Mouse (Mus musculus): ENCODE results near the gene Slc35g1. TPM values are rescaled to one million over a fixed set of nuclear protein-coding genes. Genes with fewer than 3 reads are reported as not detected.
A peak's percentile ranks its signal among the peaks of the same experiment; 100 is the strongest.
"Not testable (repeated sequence)": the region's sequence is repeated elsewhere in the genome, so short reads cannot be mapped to it uniquely, and the experiment has no call there.

Slc35g1 gene
- total RNA-seq, 1 experiment: 36.3 TPM

DNA sequence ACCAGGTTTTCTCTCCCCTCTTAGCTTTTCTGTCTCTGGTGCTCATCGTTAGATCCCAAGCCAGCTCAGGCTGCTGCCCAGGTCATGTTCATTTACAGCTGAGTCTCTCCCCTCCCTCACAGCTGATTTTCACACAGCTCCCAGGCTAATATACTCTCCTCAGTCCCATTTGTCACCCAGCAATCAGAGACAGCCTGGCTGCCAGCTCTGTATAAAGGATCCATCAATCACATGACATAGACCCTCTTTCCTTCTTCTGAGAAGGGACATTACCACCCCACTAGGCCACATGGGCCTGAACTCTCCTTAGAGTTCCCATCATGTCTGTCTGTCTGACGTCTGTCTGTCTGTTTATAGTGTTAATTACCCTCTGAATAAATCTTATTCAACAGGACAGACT is 22.4 kb upstream of the Slc35g1 start:
- in situ Hi-C loops (cut with MboI; ENCODE audit: low sequenced_read_pairs in 2 of 2, unreplicated experiment in 2 of 2): no loop called here

DNA sequence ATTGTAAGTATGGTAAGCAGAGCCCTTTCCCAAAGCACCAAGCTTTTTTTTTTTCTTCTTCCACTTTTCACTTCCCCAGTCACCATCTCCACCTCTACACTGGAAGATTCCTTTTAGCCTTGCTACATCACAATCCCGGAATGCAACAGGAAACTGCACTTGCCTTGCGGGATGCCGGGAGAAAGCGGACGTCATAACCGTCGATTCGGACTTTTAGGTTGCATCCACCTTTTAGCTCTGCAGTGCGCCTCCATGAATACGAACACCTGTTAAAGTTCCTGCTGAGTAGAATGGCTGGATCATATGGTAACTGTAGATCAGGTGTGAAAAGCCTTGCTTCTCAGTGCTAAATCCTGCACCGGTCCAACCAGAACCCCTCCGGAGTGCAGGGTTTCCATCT is 12.0 kb upstream of the Slc35g1 start:
- no peak for TF ChIP-seq MAFK (IDR thresholded peaks at IDR 0.05; ENCODE audit: insufficient read depth, low read depth, low read length)
- no peak for TF ChIP-seq CHD2 (IDR thresholded peaks at IDR 0.05; ENCODE audit: low read depth, low read length)
- TF ChIP-seq HCFC1 (IDR thresholded peaks at IDR 0.05; ENCODE audit: borderline replicate concordance, insufficient read depth, low read length): no peak
- TF ChIP-seq ZNF384 (IDR thresholded peaks at IDR 0.05; ENCODE audit: low read depth, low read length): no peak
- no peak for TF ChIP-seq ZC3H11A (IDR thresholded peaks at IDR 0.05; ENCODE audit: borderline replicate concordance, low read depth, low read length)
- H3K36me3 ChIP-seq (ENCODE audit: control insufficient read depth, insufficient read depth, low read length, poor library complexity, severe bottlenecking): no peaks in the 10 kb centered on the region
- peaks cover 2% of the 10 kb centered on the region; the same call in 1 of the 2 replicates for H3K9me3 ChIP-seq (ENCODE audit: control insufficient read depth, insufficient read depth, low read depth, low read length)
- in situ Hi-C loops (cut with MboI; ENCODE audit: low sequenced_read_pairs in 2 of 2, unreplicated experiment in 2 of 2): no loop called here
- H3K27ac ChIP-seq (ENCODE audit: insufficient read depth, low read depth, low read length, poor library complexity, severe bottlenecking): no peak overlapping the region
- H3K4me3 ChIP-seq (ENCODE audit: insufficient read depth in 1 of 2, low read depth in 1 of 2, low read length in 2 of 2, poor library complexity in 1 of 2, severe bottlenecking in 1 of 2): peak overlapping the region; percentile 15 to 55
- H3K4me1 ChIP-seq (ENCODE audit: control insufficient read depth in 2 of 2, insufficient read depth in 2 of 2, low read length in 2 of 2, poor library complexity in 1 of 2): peaks cover 0 to 10% of the 10 kb centered on the region in 2 experiments; a peak in 2 of 4 replicates
- peak overlapping the region; percentile 52; the same call in 1 of the 2 replicates for H3K9ac ChIP-seq (ENCODE audit: insufficient read depth, low read depth, low read length, poor library complexity, severe bottlenecking)
- DNase-seq (ENCODE audit: low read depth, low spot score): no peak

More for the DNA sequence above, 22.4 kb upstream of the Slc35g1 start:
- Histone ChIP-seq H3K9ac (ENCODE audit: insufficient read depth, low read depth, low read length, poor library complexity, severe bottlenecking) (no peak overlapping the region), H3K4me3 (ENCODE audit: insufficient read depth in 1 of 2, low read depth in 1 of 2, low read length in 2 of 2, poor library complexity in 1 of 2, severe bottlenecking in 1 of 2) (no peak overlapping the region), H3K36me3 (ENCODE audit: control insufficient read depth, insufficient read depth, low read length, poor library complexity, severe bottlenecking) (no peaks in the 10 kb centered on the region), H3K9me3 (ENCODE audit: control insufficient read depth, insufficient read depth, low read depth, low read length) (no peaks in the 10 kb centered on the region), H3K4me1 (ENCODE audit: control insufficient read depth in 2 of 2, insufficient read depth in 2 of 2, low read length in 2 of 2, poor library complexity in 1 of 2) (peaks cover 0 to 3% of the 10 kb centered on the region in 2 experiments; a peak in 1 of 4 replicates), H3K27ac (ENCODE audit: insufficient read depth, low read depth, low read length, poor library complexity, severe bottlenecking) (no peak overlapping the region)
- DNase-seq (ENCODE audit: low read depth, low spot score): no peak
- TF ChIP-seq ZNF384 (IDR thresholded peaks at IDR 0.05; ENCODE audit: low read depth, low read length) (no peak), CHD2 (IDR thresholded peaks at IDR 0.05; ENCODE audit: low read depth, low read length) (no peak), ZC3H11A (IDR thresholded peaks at IDR 0.05; ENCODE audit: borderline replicate concordance, low read depth, low read length) (no peak), MAFK (IDR thresholded peaks at IDR 0.05; ENCODE audit: insufficient read depth, low read depth, low read length) (no peak), HCFC1 (IDR thresholded peaks at IDR 0.05; ENCODE audit: borderline replicate concordance, insufficient read depth, low read length) (no peak)

DNA sequence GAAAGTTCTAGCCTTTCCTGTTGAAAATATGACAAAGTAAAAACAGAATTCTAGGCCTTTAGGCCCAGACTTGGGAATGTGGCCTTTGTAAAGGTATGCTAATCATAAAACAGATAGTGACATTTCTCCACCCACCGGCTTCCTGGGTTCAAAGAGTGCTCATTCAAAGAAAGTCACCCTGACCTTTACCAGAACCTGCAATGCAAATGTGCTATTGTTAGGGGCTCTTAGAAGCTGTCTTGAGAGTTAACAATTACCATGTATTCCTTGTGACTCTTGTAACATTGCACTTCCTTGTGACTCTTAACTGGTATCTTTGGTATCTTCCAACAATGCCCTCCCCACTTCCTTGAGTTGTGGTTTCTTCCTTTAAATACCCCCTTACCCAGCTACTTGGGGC is 8.8 kb upstream of the Slc35g1 start:
- DNase-seq (ENCODE audit: low read depth, low spot score); H3K27ac ChIP-seq (ENCODE audit: insufficient read depth, low read depth, low read length, poor library complexity, severe bottlenecking); H3K36me3 ChIP-seq (ENCODE audit: control insufficient read depth, insufficient read depth, low read length, poor library complexity, severe bottlenecking); H3K9ac ChIP-seq (ENCODE audit: insufficient read depth, low read depth, low read length, poor library complexity, severe bottlenecking); in situ Hi-C loops (cut with MboI; ENCODE audit: low sequenced_read_pairs in 2 of 2, unreplicated experiment in 2 of 2); H3K9me3 ChIP-seq (ENCODE audit: control insufficient read depth, insufficient read depth, low read depth, low read length); H3K4me3 ChIP-seq (ENCODE audit: insufficient read depth in 1 of 2, low read depth in 1 of 2, low read length in 2 of 2, poor library complexity in 1 of 2, severe bottlenecking in 1 of 2); H3K4me1 ChIP-seq (ENCODE audit: control insufficient read depth in 2 of 2, insufficient read depth in 2 of 2, low read length in 2 of 2, poor library complexity in 1 of 2): not testable (repeated sequence)

DNA sequence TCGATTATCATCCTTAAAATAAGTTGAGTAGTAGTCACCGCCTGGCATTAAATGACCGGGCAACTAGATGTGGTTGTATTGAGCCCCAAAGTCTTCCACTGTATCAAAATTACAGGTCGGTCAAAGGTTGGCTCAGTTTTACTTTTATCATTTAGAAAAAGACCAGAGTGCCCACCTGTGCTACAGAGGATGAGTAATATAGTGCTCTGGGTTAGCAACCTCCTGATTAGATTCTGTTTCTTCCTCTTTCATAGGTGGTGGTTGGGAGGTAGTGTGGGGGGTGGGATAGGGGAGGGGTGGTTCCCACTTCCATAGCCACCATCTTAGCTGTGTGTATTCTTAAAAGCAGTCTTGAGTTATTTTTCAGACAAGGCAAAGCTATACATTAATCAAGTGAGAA is 7.9 kb upstream of the Slc35g1 start:
- H3K4me3 ChIP-seq (ENCODE audit: insufficient read depth in 1 of 2, low read depth in 1 of 2, low read length in 2 of 2, poor library complexity in 1 of 2, severe bottlenecking in 1 of 2): no peak overlapping the region
- peaks cover 0 to 8% of the 10 kb centered on the region in 2 experiments; a peak in 2 of 4 replicates for H3K4me1 ChIP-seq (ENCODE audit: control insufficient read depth in 2 of 2, insufficient read depth in 2 of 2, low read length in 2 of 2, poor library complexity in 1 of 2)
- peaks cover 4% of the 10 kb centered on the region; the same call in 1 of the 2 replicates for H3K9me3 ChIP-seq (ENCODE audit: control insufficient read depth, insufficient read depth, low read depth, low read length)
- in situ Hi-C loops (cut with MboI; ENCODE audit: low sequenced_read_pairs in 2 of 2, unreplicated experiment in 2 of 2): no loop called here
- H3K36me3 ChIP-seq (ENCODE audit: control insufficient read depth, insufficient read depth, low read length, poor library complexity, severe bottlenecking): no peaks in the 10 kb centered on the region
- TF ChIP-seq HCFC1 (IDR thresholded peaks at IDR 0.05; ENCODE audit: borderline replicate concordance, insufficient read depth, low read length): no peak
- DNase-seq (ENCODE audit: low read depth, low spot score): no peak
- H3K27ac ChIP-seq (ENCODE audit: insufficient read depth, low read depth, low read length, poor library complexity, severe bottlenecking): no peak overlapping the region; the same call in 1 of the 2 replicates
- H3K9ac ChIP-seq (ENCODE audit: insufficient read depth, low read depth, low read length, poor library complexity, severe bottlenecking): no peak overlapping the region

DNA sequence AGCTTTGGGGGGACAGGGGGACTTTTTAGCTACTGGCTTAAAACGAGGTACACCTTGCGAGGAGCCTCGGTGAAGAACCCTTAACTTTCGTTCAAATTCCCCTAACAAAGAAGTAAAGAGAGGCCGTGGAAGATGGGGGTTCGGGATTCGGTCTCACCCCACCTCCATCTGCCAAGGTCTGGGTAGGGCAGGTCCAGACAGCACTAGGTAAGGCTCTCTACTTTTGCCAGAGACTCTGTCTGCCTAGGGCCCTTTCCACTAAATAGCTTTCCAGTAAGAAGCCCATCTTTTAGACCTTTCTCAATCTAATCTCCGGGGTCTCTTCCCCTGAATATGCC is 822 bp downstream of the Slc35g1 start:
- H3K9ac ChIP-seq (ENCODE audit: insufficient read depth, low read depth, low read length, poor library complexity, severe bottlenecking): peak overlapping the region; percentile 97
- peak overlapping the region; percentile 80; the same call in 1 of the 2 replicates for H3K27ac ChIP-seq (ENCODE audit: insufficient read depth, low read depth, low read length, poor library complexity, severe bottlenecking)
- peaks cover 4% of the 10 kb centered on the region; the same call in 1 of the 2 replicates for H3K36me3 ChIP-seq (ENCODE audit: control insufficient read depth, insufficient read depth, low read length, poor library complexity, severe bottlenecking)
- peaks cover 7 to 8% of the 10 kb centered on the region in 2 experiments for H3K4me1 ChIP-seq (ENCODE audit: control insufficient read depth in 2 of 2, insufficient read depth in 2 of 2, low read length in 2 of 2, poor library complexity in 1 of 2)
- H3K9me3 ChIP-seq (ENCODE audit: control insufficient read depth, insufficient read depth, low read depth, low read length): no peaks in the 10 kb centered on the region
- peak overlapping the region; percentile 80 to 99 for H3K4me3 ChIP-seq (ENCODE audit: insufficient read depth in 1 of 2, low read depth in 1 of 2, low read length in 2 of 2, poor library complexity in 1 of 2, severe bottlenecking in 1 of 2)
- DNase-seq (ENCODE audit: low read depth, low spot score): no peak
- in situ Hi-C loops (cut with MboI; ENCODE audit: low sequenced_read_pairs in 2 of 2, unreplicated experiment in 2 of 2): no loop called here
- TF ChIP-seq HCFC1 (IDR thresholded peaks at IDR 0.05; ENCODE audit: borderline replicate concordance, insufficient read depth, low read length): no peak

All from ES-E14 (cell line).